Mouse (Mus musculus): ENCODE measurements around the gene Klhl3.

- no peak for TF ChIP-seq CTCF (IDR thresholded peaks at IDR 0.05; ENCODE audit: low read depth, low read length)
- no peak for TF ChIP-seq POLR2A (IDR thresholded peaks at IDR 0.05; ENCODE audit: extremely low read depth, insufficient read depth, low read length)
These were observed 38.9 kb downstream of the Klhl3 start for GRCm38 (mm10) chr13:58074466-58074865.
